Mouse (Mus musculus) bone marrow, adult 2 months (tissue): ENCODE measurements around the gene Rpl10-ps3.

ENCODE experiments used
- CTCF ChIP-seq: fragments of 200-500 bp; IDR thresholded peaks from 2 replicates; pipeline ENCODE4 v1.5.1; 2011; ENCODE audit warnings: low read length, control low read depth; ENCODE audit not compliant: control insufficient read depth, insufficient read depth
- POLR2A ChIP-seq: fragments of 200-500 bp; IDR thresholded peaks from 2 replicates; pipeline ENCODE4 v1.6.1; 2011; ENCODE audit warnings: low read depth, mild to moderate bottlenecking, control low read depth, low read length, borderline replicate concordance; ENCODE audit not compliant: control insufficient read depth

DNA sequence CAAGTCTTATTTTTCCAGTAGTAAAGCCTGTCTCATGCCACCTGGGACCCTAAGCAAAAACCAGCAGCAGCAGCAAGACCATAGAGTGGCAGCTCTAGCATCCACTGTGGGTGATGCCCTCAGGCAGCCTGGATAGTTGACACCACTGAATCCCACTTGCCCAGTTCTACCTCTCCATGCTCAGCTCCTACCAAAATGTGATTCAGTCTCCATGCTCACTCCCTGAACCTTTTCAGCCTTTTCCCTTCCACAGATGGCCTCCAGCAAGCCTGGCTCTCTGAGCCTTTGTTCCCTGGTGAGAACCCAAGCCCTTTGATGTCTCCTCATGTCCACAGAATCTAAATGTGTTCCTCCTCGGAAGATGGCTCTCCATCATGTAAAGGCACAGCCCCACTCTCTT, 5.8 kb upstream of the Rpl10-ps3 start:
- TF ChIP-seq CTCF (no peak), POLR2A (no peak)
